Mouse (Mus musculus) testis, adult 2 months (tissue): ENCODE results near the gene Mapk1.

Source experiments
- CTCF ChIP-seq: fragments of 200-500 bp; IDR thresholded peaks from 2 replicates; pipeline ENCODE4 v1.5.1; 2012; ENCODE audit warnings: low read depth, mild to moderate bottlenecking, inconsistent platforms, low read length, moderate library complexity; ENCODE audit not compliant: control insufficient read depth, insufficient read depth, insufficient replicate concordance
- POLR2A ChIP-seq: fragments of 200-500 bp; IDR thresholded peaks from 2 replicates; pipeline ENCODE4 v1.6.1; 2012; ENCODE audit warnings: low read depth, mild to moderate bottlenecking, inconsistent platforms, low read length, moderate library complexity; ENCODE audit not compliant: control insufficient read depth

GRCm38 (mm10) chr16:16958575-16958974, 24.6 kb upstream of the Mapk1 start:
- TF ChIP-seq CTCF (no peak), POLR2A (no peak)
